Mouse (Mus musculus): ENCODE measurements around the gene Mecp2. TPM values are rescaled to one million over a fixed set of nuclear protein-coding genes. Genes with fewer than 3 reads are reported as not detected.

Mecp2 gene
- polyA plus RNA-seq, 1 experiment from 2014 or later: 12.4 TPM

GRCm38 (mm10) chrX:74105916-74106315 lies 29.2 kb downstream of the Mecp2 start:
- H3K27ac ChIP-seq (replicated peaks; ENCODE audit: low read depth, low read length): no peak overlapping the region
- no peak overlapping the region for H3K9ac ChIP-seq (replicated peaks; ENCODE audit: low read length)
- no peaks in the 10 kb centered on the region; the same call in 1 of the 2 replicates for H3K27me3 ChIP-seq (ENCODE audit: control insufficient read depth, insufficient read depth, low read length)
- no peak overlapping the region for H3K4me2 ChIP-seq (ENCODE audit: low read depth, low read length)
- WGBS: 53% methylated on average over 2 of the region's 2 CpGs
- DNase-seq (ENCODE audit: low spot score): no peak
- H3K36me3 ChIP-seq (replicated peaks; ENCODE audit: control insufficient read depth, insufficient read depth, low read depth, low read length): no peaks in the 10 kb centered on the region
- H3K4me3 ChIP-seq (ENCODE audit: low read depth, low read length): no peak overlapping the region
- no peaks in the 10 kb centered on the region for H3K4me1 ChIP-seq (ENCODE audit: control insufficient read depth, insufficient read depth, low read length)
- no peak for ATAC-seq (replicated peaks; ENCODE audit: insufficient number of reproducible peaks, low FRiP score, low TSS enrichment, low read depth)
- no peaks in the 10 kb centered on the region for H3K9me3 ChIP-seq (replicated peaks; ENCODE audit: control insufficient read depth, low read length)

- Histone ChIP-seq H3K9me3 (replicated peaks; ENCODE audit: control insufficient read depth, low read length) (no peaks in the 10 kb centered on the region), H3K9ac (replicated peaks; ENCODE audit: low read length) (no peak overlapping the region), H3K27me3 (ENCODE audit: control insufficient read depth, insufficient read depth, low read length) (no peaks in the 10 kb centered on the region; the same call in 1 of the 2 replicates), H3K4me2 (ENCODE audit: low read depth, low read length) (no peak overlapping the region), H3K36me3 (replicated peaks; ENCODE audit: control insufficient read depth, insufficient read depth, low read depth, low read length) (no peaks in the 10 kb centered on the region), H3K4me3 (ENCODE audit: low read depth, low read length) (no peak overlapping the region), H3K27ac (replicated peaks; ENCODE audit: low read depth, low read length) (no peak overlapping the region), H3K4me1 (ENCODE audit: control insufficient read depth, insufficient read depth, low read length) (no peaks in the 10 kb centered on the region)
- WGBS: 73% methylated on average over 4 of the region's 4 CpGs
- DNase-seq (ENCODE audit: low spot score): no peak
- no peak for ATAC-seq (replicated peaks; ENCODE audit: insufficient number of reproducible peaks, low FRiP score, low TSS enrichment, low read depth)
These were observed 31.5 kb downstream of the Mecp2 start for GRCm38 (mm10) chrX:74103457-74104188.

- Histone ChIP-seq H3K4me3 (ENCODE audit: low read depth, low read length) (no peak overlapping the region), H3K9me3 (replicated peaks; ENCODE audit: control insufficient read depth, low read length) (no peaks in the 10 kb centered on the region), H3K4me2 (ENCODE audit: low read depth, low read length) (no peak overlapping the region), H3K27me3 (ENCODE audit: control insufficient read depth, insufficient read depth, low read length) (no peaks in the 10 kb centered on the region), H3K36me3 (replicated peaks; ENCODE audit: control insufficient read depth, insufficient read depth, low read depth, low read length) (no peaks in the 10 kb centered on the region), H3K27ac (replicated peaks; ENCODE audit: low read depth, low read length) (no peak overlapping the region), H3K4me1 (ENCODE audit: control insufficient read depth, insufficient read depth, low read length) (no peaks in the 10 kb centered on the region), H3K9ac (replicated peaks; ENCODE audit: low read length) (no peak overlapping the region)
- ATAC-seq (replicated peaks; ENCODE audit: insufficient number of reproducible peaks, low FRiP score, low TSS enrichment, low read depth): no peak
- WGBS: 62% methylated on average over 1 of the region's 1 CpGs
- DNase-seq (ENCODE audit: low spot score): no peak
These were observed 40.0 kb downstream of the Mecp2 start for GRCm38 (mm10) chrX:74095130-74095529.

GRCm38 (mm10) chrX:74085601-74086038 lies 49.5 kb downstream of the Mecp2 start:
- DNase-seq (ENCODE audit: low spot score): peak; percentile 95

GRCm38 (mm10) chrX:74084946-74085498 lies 50.1 kb downstream of the Mecp2 start:
- peak; percentile 84 for DNase-seq (ENCODE audit: low spot score)
- H3K4me1 ChIP-seq (ENCODE audit: control insufficient read depth, insufficient read depth, low read length): no peaks in the 10 kb centered on the region
- WGBS: 14% methylated on average over 28 of the region's 56 CpGs
- peak; percentile 81 for ATAC-seq (replicated peaks; ENCODE audit: insufficient number of reproducible peaks, low FRiP score, low TSS enrichment, low read depth)
- H3K9me3 ChIP-seq (replicated peaks; ENCODE audit: control insufficient read depth, low read length): no peaks in the 10 kb centered on the region
- no peaks in the 10 kb centered on the region for H3K27me3 ChIP-seq (ENCODE audit: control insufficient read depth, insufficient read depth, low read length)
- H3K27ac ChIP-seq (replicated peaks; ENCODE audit: low read depth, low read length): peak overlapping the region; percentile 93
- peak overlapping the region; percentile 53 for H3K4me2 ChIP-seq (ENCODE audit: low read depth, low read length)
- peak overlapping the region; percentile 58 for H3K4me3 ChIP-seq (ENCODE audit: low read depth, low read length)
- no peaks in the 10 kb centered on the region for H3K36me3 ChIP-seq (replicated peaks; ENCODE audit: control insufficient read depth, insufficient read depth, low read depth, low read length)
- peak overlapping the region; percentile 86 for H3K9ac ChIP-seq (replicated peaks; ENCODE audit: low read length)

More at GRCm38 (mm10) chrX:74085601-74086038, 49.5 kb downstream of the Mecp2 start:
- peak; percentile 99 for ATAC-seq (replicated peaks; ENCODE audit: insufficient number of reproducible peaks, low FRiP score, low TSS enrichment, low read depth)
- H3K4me3 ChIP-seq (ENCODE audit: low read depth, low read length): peak overlapping the region; percentile 58
- no peaks in the 10 kb centered on the region for H3K27me3 ChIP-seq (ENCODE audit: control insufficient read depth, insufficient read depth, low read length)
- H3K36me3 ChIP-seq (replicated peaks; ENCODE audit: control insufficient read depth, insufficient read depth, low read depth, low read length): no peaks in the 10 kb centered on the region
- no peaks in the 10 kb centered on the region for H3K4me1 ChIP-seq (ENCODE audit: control insufficient read depth, insufficient read depth, low read length)
- H3K27ac ChIP-seq (replicated peaks; ENCODE audit: low read depth, low read length): peak overlapping the region; percentile 93; the same call in 1 of the 2 replicates
- peak overlapping the region; percentile 86 for H3K9ac ChIP-seq (replicated peaks; ENCODE audit: low read length)
- no peak overlapping the region for H3K4me2 ChIP-seq (ENCODE audit: low read depth, low read length)
- no peaks in the 10 kb centered on the region for H3K9me3 ChIP-seq (replicated peaks; ENCODE audit: control insufficient read depth, low read length)
- WGBS: 9% methylated on average over 22 of the region's 27 CpGs

GRCm38 (mm10) chrX:74084276-74084837 lies 50.8 kb downstream of the Mecp2 start:
- no peak overlapping the region; the same call in 1 of the 2 replicates for H3K27ac ChIP-seq (replicated peaks; ENCODE audit: low read depth, low read length)
- DNase-seq (ENCODE audit: low spot score): no peak
- H3K9ac ChIP-seq (replicated peaks; ENCODE audit: low read length): peak overlapping the region; percentile 86
- no peak for ATAC-seq (replicated peaks; ENCODE audit: insufficient number of reproducible peaks, low FRiP score, low TSS enrichment, low read depth)
- H3K36me3 ChIP-seq (replicated peaks; ENCODE audit: control insufficient read depth, insufficient read depth, low read depth, low read length): no peaks in the 10 kb centered on the region
- peak overlapping the region; percentile 53 for H3K4me2 ChIP-seq (ENCODE audit: low read depth, low read length)
- no peaks in the 10 kb centered on the region for H3K9me3 ChIP-seq (replicated peaks; ENCODE audit: control insufficient read depth, low read length)
- peak overlapping the region; percentile 58 for H3K4me3 ChIP-seq (ENCODE audit: low read depth, low read length)
- no peaks in the 10 kb centered on the region for H3K27me3 ChIP-seq (ENCODE audit: control insufficient read depth, insufficient read depth, low read length)
- 27% methylated on average over 15 of the region's 17 CpGs for WGBS
- no peaks in the 10 kb centered on the region for H3K4me1 ChIP-seq (ENCODE audit: control insufficient read depth, insufficient read depth, low read length)

- Histone ChIP-seq H3K27ac (replicated peaks; ENCODE audit: low read depth, low read length) (no peak overlapping the region), H3K36me3 (replicated peaks; ENCODE audit: control insufficient read depth, insufficient read depth, low read depth, low read length) (no peaks in the 10 kb centered on the region), H3K4me3 (ENCODE audit: low read depth, low read length) (no peak overlapping the region), H3K4me2 (ENCODE audit: low read depth, low read length) (no peak overlapping the region), H3K9ac (replicated peaks; ENCODE audit: low read length) (no peak overlapping the region), H3K27me3 (ENCODE audit: control insufficient read depth, insufficient read depth, low read length) (no peaks in the 10 kb centered on the region), H3K9me3 (replicated peaks; ENCODE audit: control insufficient read depth, low read length) (no peaks in the 10 kb centered on the region), H3K4me1 (ENCODE audit: control insufficient read depth, insufficient read depth, low read length) (no peaks in the 10 kb centered on the region)
- DNase-seq (ENCODE audit: low spot score): no peak
- no peak for ATAC-seq (replicated peaks; ENCODE audit: insufficient number of reproducible peaks, low FRiP score, low TSS enrichment, low read depth)
These were observed 64.4 kb downstream of the Mecp2 start for GRCm38 (mm10) chrX:74070794-74071193.

GRCm38 (mm10) chrX:74067891-74068290 lies 67.3 kb downstream of the Mecp2 start:
- H3K9me3 ChIP-seq (replicated peaks; ENCODE audit: control insufficient read depth, low read length): no peaks in the 10 kb centered on the region
- H3K9ac ChIP-seq (replicated peaks; ENCODE audit: low read length): no peak overlapping the region
- DNase-seq (ENCODE audit: low spot score): no peak
- no peaks in the 10 kb centered on the region for H3K27me3 ChIP-seq (ENCODE audit: control insufficient read depth, insufficient read depth, low read length)
- no peaks in the 10 kb centered on the region for H3K36me3 ChIP-seq (replicated peaks; ENCODE audit: control insufficient read depth, insufficient read depth, low read depth, low read length)
- H3K4me3 ChIP-seq (ENCODE audit: low read depth, low read length): no peak overlapping the region
- 86% methylated on average over 9 of the region's 9 CpGs for WGBS
- no peak overlapping the region for H3K4me2 ChIP-seq (ENCODE audit: low read depth, low read length)
- no peaks in the 10 kb centered on the region for H3K4me1 ChIP-seq (ENCODE audit: control insufficient read depth, insufficient read depth, low read length)
- H3K27ac ChIP-seq (replicated peaks; ENCODE audit: low read depth, low read length): no peak overlapping the region
- no peak for ATAC-seq (replicated peaks; ENCODE audit: insufficient number of reproducible peaks, low FRiP score, low TSS enrichment, low read depth)
